Mouse (Mus musculus): Measurements from ENCODE around the gene Rrh.
A peak's percentile ranks its signal among the peaks of the same experiment; 100 is the strongest.

Gene Rrh

GRCm38 (mm10) chr3:129822206-129822775 is at the start of gene Rrh:
Gene Rrh (minus strand): TSS chr3:129822587.
- no peak for DNase-seq

DNA sequence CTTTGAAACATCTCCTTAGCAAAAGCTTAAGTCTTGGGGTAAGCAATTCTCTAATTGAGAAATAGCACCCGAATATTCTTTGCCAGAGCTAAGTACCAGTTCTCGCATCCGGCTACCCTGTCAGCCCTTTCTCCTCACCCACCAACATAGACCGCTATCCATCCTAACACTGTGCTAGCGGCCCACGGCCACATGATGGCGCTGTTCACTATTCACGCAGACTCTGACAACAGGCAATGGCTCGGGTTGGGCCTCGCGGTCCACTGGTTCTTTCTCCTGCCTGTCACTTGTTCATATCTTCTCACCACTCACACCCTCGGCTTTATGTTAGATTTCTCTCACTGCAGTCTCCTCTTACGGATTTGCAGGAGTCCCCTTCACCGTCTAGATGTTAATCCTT is 41.3 kb upstream of the Rrh start:
- DNase-seq: peak; percentile 19

- DNase-seq: no peak
These were observed 40.2 kb upstream of the Rrh start for GRCm38 (mm10) chr3:129862592-129862991.

GRCm38 (mm10) chr3:129846846-129847245 is 24.5 kb upstream of the Rrh start:
- DNase-seq: no peak

DNA sequence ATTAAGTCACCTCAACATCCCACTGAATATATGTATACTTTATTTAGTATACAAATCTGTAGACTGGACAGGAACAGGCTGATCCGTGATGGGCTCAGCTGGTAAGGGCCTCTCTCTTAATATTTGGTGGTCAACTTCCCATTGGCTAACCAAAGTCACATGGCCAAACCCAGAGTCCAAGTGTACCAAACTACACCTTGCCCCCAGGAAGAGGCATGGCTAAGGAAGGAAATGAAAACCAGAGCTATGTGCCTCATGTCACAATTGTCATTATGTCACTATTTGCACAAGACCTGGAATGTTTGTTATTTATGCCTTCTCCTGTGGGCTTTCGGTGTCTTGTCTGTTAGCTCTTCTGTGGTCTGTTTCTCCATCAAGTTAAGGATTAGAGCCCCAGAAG is 23.5 kb upstream of the Rrh start:
- DNase-seq: no peak

- no peak for DNase-seq
These were observed 15.6 kb upstream of the Rrh start for GRCm38 (mm10) chr3:129838017-129838416.

DNA sequence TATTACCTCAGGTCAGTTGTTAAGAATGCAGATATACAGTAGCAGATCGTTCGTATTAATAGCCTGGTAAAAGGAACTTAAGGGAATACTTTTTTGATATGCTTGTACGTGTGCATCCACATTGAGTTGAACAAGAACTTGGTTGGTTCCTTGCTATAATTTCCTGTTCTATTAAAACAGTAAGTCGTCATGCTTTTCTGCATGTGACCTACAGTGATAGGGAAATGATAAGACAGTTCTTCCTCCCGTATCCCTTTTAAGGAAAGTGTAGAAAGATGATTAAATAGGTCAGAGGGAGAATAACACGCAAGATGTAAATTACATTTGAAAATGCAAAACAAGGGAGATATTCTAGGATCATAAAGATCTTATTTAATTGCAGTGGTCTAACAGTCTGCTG is 14.6 kb upstream of the Rrh start:
- DNase-seq: no peak

DNA sequence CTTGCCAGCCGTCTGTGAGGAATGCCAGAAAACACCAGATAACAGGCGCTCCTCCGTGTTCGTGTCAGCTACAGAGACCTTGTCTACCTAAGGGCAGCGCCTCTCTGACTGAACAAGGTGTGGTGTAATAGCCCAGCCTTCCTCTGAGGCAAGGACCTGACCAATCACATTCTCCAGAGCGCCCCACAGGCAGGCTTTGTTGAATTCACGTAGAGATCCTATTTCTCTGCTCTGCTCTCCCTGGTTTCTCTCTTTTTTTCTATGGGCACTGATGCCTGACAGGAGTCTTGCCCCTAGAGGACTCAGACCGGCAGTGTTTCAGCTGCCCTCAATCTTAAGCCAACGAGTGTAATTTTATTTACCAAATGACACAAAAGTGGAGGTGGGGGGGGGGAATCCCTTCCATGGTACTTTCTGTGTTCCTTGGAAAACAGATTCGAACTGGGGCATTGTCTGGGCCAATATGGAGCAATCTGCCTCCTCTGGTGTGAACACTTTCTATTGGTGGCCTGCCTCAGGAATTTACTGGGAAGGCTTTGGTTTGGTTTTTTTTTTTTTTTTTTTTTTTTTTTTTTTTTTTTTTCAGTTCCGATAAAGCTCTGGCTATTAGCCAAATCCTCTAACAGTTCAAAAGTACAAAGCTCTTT is 13.8 kb upstream of the Rrh start:
- peak; percentile 34 for DNase-seq

DNA sequence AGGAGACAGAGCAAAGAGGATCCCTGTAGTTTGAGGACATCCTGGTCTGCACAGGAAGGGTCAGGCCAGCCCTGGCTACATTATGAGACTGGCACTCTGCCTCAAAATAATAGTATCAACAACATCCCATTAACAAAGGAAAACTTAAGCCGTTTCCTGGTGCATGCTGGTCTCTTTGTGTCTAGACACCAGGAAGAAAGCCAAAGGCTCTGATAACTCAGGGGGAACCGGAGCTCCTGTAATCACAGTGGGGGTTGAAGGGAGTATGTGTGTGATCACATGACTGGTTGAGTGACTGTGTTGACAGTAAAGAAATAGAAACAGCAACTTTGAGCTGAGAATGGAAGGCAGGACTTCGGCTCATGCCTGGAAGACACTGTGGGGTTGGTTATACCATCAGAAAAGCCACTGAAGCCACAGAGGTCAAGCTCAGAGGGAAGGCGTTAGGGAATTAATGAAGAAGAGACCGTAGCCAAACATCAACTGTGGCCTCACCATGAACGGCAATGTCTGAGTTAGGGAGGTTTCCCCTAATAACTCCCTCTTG is 13.1 kb upstream of the Rrh start, which contains the start of gene Cfi:
Gene Cfi, plus strand, starts transcription at position 497 of the 547 bp plus-strand sequence.
- DNase-seq: no peak

GRCm38 (mm10) chr3:129831035-129831568 is 8.7 kb upstream of the Rrh start, which contains the start of gene Gar1:
Gene Gar1 (minus strand): TSS chr3:129831396.
- DNase-seq: peak; percentile 99

- no peak for DNase-seq
These were observed 8.2 kb upstream of the Rrh start for GRCm38 (mm10) chr3:129830626-129831025.

DNA sequence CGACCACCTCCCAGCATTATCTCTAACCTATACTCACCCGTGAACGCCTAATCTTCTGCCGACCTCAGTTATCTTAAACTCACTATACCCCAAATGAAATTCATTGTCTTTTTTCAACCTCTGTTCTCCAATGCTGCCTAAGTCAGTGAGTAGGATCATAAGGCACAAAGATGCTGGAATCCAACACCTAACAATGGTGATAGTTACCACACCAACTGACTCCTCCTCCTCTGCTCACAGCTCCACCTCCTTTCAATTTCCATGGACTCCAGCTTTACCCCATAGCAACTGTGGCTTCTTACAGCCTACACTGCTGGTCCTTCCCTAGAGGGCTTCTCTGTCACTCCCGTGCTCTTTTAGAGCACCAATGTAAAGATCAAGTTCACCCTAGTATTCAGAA is 5.3 kb upstream of the Rrh start:
- no peak for DNase-seq

DNA sequence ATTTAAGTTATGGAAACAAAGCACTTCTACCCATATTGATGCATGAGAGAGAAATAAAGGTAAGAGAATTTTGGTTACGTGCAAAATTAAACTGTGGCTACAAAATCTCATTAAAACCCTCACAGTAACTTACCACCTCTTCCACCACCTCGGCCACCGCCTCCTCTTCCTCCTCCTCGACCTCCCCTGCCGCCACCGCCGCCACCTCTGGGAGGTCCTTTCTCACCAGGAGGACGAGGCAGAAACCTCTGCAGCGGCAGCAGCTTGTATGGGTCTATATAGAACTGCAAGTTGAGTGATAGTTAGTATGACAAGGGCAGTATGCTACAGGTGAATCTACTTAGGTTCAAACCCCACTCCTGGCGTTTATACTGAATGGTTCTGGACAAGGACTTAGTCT is 4.3 kb upstream of the Rrh start:
- DNase-seq: no peak

GRCm38 (mm10) chr3:129824891-129825290 is 2.5 kb upstream of the Rrh start:
- DNase-seq: no peak

GRCm38 (mm10) chr3:129824146-129824545 is 1.8 kb upstream of the Rrh start:
- DNase-seq: no peak

DNA sequence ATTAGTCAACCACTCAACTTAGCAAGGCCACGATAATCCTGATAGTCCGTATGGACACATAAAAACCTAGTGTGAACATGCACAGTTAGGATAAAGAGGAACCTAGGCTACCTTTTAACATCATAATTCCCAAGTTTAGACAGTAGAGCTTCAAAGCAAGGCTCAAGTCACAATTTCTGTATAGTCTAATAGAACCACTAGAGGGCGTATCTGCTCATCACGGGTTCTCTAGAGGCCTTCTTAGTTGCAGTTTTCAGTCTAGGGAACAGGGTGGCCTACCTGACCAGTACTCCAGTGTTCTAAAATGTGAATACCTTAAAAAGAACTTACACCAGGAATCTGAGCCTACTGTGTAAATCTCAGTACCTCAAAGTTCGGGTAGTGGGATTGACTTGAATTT is 906 bp upstream of the Rrh start:
- DNase-seq: peak; percentile 67

DNA sequence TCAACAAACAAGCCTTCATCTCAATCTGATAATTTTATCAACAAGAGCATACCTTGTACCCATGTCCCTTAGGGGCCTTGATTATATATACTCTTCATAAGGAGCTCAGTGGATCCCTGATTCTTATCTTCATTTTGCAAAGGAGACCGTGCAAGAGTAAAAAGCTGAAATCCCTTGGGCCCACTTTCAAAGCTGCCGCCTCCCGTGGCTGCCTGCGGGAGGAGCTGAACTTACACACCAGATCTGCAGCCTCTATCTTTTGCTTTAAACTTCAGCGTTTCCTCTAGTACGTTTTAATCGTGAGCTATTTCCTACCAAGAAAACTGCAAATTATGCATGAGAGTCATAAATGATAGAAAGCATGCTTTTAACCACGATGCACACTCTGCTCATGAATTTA is 651 bp downstream of the Rrh start:
- DNase-seq: no peak

DNA sequence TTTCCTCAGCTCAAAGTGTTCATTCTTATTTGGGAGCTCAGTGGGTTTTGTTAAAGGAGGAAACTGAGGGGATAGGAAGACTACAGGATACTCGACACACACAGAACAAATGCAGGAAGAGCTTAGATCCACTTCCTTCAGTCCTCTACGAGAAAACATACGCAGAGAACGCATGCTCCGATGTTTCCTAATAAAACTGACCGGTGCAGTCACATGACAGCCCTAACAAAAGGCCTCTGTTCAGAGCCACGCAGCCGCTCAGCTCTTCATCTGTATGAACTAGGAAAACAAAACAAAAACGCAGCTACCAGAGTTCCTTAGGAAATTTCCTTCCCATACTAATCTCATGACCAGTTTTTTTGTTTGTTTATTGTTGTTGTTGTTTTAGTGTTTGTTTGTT is 1.5 kb downstream of the Rrh start:
- peak; percentile 17 for DNase-seq

GRCm38 (mm10) chr3:129803765-129804164 is 18.6 kb downstream of the Rrh start, which contains the start of gene Lrit3:
Gene Lrit3 (minus strand): TSS chr3:129804030.
- DNase-seq: no peak

- DNase-seq: no peak
These were observed 23.4 kb downstream of the Rrh start for GRCm38 (mm10) chr3:129799011-129799410.

DNA sequence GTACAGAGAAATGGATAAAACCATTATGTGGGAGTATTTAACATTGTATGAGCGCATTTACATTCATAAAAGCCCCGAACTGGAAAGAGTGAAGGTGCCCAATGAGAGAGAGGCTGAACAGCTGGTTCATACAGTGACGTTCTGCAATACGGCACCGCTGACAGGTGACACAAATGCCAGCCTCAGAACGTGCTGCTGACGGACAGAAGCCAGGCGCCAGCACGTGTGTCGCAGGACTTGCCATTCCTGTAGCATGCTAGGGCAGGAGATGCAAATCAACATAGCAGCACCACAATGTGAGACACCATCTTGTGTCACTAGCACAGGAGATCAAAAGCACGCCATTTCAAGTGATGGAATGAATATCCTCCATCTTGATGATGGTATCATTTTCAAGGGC is 23.8 kb downstream of the Rrh start:
- no peak for DNase-seq

GRCm38 (mm10) chr3:129797341-129797740 is 25.0 kb downstream of the Rrh start:
- DNase-seq: no peak

GRCm38 (mm10) chr3:129793801-129794200 is 28.6 kb downstream of the Rrh start:
- no peak for DNase-seq

DNA sequence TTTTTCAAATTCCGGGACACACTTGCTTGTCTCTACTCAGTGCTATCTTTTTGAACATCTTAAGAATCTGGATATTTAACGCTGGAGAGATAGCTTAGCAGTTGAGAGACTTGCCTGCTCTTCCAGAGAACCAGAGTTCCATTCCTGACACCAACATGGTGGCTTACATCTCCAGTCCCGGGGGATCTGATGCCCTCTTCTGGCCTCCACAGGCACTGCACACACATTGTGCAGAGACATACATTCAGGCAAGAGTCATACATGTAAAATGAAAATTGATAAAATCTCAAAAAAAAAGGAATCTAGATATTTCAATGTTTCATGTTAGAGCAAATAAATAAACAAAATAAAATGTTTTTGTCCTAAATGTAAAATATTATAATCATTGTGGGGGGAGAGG is 39.6 kb downstream of the Rrh start:
- DNase-seq: no peak

Data from embryo, embryonic 11 days (tissue).